Mouse (Mus musculus): ENCODE results near the gene Ccdc73.

The Ccdc73 gene

DNA sequence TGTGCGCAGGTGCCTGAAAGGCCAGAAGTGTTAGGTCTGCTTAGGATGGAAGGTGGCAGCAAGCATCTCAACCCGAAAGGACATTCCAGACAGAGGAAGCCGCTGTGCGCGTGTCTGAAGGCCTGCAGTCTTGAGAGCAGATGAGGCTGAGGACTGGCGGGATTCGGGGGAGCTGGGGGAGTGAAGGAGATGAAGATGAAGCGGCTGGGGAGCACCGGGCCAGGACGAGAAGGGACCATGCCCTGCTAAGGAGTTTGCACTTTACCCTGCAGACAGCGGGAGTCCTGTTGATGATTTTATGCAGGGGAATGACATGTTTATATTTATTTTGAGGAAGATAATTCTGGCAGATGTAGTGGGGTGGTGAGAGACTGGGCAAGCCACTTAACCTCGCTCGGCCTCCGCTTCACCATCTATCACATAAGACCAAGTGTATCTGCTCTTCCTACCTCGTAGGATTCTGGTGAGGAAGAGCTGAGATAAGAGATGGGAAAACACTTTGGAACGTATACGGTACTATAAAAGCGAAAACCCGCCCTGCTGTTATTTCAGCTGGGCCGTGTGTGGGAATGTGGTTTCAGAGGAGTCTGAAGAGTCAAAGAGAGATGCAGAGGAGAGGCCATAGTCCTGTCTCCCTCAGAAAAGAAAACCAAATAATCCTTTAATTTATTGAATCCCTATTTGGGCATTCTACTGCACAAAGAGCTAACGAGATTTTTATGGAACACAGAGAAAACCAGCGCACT lies 159.5 kb downstream of the Ccdc73 start:
- DNase-seq (ENCODE audit: low spot score in 2 of 2): no peak

DNA sequence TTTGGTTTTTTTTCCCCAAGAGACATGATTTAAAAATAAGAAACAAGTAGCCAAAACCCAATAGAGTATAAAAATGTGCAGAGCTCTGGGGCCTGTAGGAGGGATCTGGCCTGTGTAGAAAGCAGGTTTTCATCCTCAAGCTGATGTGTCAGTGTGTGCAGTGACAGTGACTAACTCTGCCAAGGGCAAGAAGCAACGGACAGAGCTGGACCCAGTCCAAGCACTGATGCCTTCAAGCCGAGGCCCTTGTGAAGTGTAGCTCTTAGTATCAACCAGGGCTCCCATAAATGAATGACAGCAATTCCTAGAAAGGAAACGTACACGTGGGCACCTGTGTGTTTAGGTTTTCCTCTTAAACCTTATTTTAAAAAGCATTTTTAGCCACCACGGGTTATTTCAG lies 161.2 kb downstream of the Ccdc73 start:
- no peak for DNase-seq (ENCODE audit: low spot score in 2 of 2)

DNA sequence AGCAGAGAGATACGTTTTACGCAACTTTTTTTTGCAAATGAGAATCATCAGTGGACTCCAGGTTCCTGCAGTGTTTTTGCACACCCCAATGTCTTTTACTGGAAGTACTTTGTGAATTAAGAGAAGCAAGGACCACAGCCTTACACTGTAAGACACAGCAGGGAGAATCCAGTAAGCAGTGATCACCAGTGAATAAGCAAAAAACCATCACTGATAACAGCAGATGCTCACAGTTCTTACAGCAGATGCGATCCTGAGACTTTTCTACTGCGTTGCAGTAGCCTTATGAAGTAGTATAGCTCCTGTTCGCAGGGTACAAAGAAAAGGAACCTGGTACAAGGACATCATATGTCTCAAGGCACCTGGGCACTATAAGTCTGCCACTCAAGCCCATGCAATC lies 162.9 kb downstream of the Ccdc73 start:
- no peak for DNase-seq (ENCODE audit: low spot score in 2 of 2)

DNA sequence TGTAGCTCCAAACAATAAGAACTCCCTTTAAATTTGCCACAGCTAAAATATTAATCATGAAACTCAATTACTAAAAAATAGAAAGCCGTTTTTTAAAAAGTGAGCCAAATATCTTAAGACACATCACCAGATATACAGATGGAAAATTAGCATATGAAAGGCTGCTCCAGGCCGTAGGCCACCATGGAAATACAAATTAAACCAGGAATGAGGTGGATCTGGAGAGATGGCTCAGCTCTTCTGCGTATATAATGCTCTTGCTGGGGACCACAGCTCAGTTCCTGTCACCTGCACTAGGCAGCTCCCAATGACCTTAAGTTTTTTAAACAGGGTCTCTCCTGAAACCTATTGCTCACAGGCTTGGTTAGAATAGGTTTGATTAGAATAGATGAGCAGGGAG lies 166.5 kb downstream of the Ccdc73 start:
- DNase-seq (ENCODE audit: low spot score in 2 of 2): no peak

DNA sequence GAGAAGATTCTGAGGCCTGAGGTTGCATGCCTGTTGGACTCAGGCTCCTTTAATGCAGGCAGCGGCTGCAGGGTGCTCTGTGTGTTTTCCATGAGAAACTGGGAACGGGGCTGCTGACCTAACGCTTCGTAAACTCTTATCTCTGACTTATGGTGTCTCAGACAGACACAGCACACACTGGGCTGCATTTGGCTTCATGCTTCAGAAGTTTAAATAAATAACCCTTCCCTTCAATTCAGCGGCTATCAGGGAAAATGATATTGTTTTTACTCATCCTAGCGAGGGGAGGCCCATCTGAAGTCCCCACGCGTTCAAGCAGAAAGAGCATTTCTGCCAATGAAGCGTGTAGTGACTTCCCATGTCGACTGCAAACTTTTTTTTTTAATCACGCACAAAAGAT lies 168.4 kb downstream of the Ccdc73 start:
- DNase-seq (ENCODE audit: low spot score in 2 of 2): no peak

DNA sequence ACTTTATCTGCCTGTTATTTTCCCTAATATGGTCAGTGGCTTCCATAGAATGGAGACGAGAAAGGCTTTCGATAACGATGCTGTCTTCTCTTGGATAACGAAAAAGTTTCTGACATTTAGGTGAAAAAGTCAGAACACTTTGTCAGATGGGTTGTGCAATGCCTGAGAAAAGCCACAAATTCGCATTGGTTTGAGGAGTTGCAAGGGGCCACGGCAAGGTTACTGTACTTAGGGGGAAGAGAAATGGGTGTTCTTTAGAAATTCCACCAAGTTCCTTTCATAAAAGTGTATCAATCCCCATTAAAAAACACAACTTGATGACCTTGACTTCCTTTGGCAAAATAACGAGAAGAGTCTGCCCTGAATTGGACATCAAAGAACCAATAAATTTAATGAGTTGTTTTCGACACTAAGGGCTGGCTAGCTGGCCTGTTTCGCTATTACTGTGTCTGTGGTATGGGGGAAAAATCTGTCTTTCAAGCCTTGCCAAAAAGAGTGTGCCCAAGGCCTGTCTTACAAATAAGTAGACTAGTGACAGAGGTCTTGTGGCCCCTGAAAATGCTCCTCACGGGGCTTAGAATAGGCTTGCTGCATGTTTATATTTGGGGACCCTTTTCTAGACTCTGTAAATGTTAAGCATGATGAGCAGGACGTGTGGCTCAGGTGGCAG lies 168.9 kb downstream of the Ccdc73 start:
- no peak for DNase-seq (ENCODE audit: low spot score in 2 of 2)

DNA sequence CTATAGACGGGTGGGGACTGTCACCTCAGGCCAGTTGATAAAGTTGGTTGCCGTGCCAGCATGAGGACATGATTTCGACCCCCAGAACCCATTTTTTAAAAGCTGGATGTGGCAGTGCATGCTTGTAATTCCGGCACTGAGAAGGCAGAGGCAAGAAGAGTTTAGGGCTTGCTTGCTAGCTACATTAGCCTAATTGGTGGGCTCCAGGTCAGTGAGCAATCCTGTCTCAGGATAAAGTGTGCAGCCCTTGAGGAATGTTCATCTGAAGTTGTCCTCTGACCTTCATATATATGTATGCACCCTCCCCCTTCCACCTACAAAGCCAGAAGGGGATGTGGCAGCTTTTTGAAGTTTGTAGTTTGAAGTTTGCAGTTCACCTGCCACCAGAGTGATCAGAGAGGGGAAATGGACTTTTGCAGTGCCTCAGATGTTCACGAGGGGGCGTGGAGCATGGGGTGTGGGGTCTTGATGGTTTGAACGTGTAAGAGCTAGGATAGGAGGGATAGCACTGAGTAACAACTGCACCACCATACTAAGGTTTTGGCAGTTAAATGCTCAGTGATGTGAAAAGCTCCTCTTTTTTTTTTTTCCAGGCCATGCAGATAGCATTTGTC lies 170.5 kb downstream of the Ccdc73 start:
- DNase-seq (ENCODE audit: low spot score in 2 of 2): no peak

DNA sequence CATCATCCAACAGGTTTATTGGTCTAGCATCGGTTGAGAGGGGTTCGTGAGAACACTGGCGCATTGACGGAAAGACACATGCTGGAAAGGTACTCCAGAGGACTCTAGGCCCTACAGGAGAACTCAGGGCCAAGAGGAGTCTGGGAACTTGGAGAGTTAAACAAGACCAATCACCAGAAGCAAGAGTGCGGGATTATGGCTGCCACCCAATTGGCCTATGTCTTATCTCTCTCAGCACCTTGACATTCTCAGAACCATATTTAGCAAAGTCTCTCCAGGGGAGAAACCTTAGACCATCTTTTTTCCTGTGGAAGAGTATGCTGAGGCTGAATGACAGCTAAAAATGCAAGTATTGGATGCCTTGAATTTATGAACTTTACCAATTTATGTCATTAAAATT lies 171.3 kb downstream of the Ccdc73 start:
- no peak for DNase-seq (ENCODE audit: low spot score in 2 of 2)

DNA sequence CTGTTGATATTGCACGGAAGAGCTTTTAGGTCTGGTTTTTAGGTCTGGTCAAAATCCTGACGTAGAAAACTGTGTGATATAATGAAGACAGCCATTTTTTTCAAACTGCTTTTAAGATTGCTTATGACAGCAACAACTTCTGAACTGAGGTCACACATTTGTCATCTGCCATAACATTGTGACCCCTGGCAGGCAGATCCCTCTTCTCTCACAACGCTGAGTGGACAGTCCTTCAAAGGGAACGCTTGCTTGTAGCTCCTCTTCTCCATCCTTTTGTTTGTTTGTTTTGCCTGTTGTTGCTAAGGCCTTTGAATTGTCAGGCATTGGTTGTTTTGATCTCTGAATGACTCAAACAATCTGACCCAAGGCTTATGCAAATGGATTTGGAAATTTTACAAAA lies 173.3 kb downstream of the Ccdc73 start:
- no peak for DNase-seq (ENCODE audit: low spot score in 2 of 2)

DNA sequence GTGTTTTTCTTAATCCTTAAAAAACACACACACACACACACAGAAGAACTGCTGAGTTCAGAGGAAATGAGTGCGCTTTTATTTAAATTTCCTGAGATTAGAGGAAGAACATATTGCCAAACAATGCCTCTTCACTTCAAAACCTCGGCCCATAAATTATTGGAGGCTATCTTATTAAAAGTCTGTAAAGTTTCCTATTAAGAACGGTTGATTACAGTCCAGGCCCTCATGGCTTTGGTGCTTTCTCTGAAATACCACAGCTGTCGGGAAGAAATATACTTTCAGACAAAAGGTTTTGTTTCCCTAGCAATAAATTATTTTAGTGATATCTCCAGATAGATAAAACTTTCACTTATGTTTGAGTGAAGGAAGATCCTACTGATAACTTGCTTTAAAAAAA lies 175.5 kb downstream of the Ccdc73 start:
- no peak for DNase-seq (ENCODE audit: low spot score in 2 of 2)

DNA sequence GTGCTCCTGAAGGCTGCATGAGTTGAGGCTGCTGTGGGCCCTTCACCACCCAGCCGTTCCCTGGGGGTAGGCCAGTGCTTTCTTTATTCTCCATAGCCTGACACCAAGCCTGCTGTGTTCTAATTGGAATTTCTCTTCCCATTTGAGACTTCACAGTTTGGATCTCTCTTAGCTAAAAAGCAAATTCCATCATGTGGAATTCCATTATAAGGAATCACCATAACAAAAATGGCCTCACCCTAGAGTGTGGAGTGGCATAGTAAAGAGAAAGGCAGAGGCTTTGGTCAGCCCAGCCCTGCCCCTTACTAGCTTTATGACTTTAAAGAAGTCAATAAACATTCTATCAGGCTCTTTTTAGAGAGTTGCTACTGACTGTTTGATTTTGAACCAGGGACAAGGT lies 180.7 kb downstream of the Ccdc73 start:
- DNase-seq (ENCODE audit: low spot score in 2 of 2): no peak

DNA sequence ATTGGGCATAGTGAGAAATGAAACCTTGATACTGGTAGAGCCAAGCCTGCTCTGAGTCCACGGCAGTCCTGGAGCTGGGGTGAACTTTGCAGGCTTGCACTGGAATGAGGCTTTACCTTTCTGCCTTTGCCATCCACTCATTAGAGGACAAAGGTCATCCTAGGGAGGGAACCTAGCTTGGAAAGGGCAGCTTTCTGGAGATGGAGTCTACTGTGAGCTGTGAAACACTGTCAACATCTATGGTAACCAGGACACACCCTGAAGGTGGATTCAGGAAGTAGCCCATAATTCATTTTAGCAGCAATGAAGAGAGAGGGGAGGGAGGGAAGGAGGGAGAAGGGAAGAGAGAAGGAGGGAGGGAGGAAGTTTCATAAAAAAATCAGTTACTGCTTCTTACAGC lies 187.9 kb downstream of the Ccdc73 start:
- no peak for DNase-seq (ENCODE audit: low spot score in 2 of 2)

DNA sequence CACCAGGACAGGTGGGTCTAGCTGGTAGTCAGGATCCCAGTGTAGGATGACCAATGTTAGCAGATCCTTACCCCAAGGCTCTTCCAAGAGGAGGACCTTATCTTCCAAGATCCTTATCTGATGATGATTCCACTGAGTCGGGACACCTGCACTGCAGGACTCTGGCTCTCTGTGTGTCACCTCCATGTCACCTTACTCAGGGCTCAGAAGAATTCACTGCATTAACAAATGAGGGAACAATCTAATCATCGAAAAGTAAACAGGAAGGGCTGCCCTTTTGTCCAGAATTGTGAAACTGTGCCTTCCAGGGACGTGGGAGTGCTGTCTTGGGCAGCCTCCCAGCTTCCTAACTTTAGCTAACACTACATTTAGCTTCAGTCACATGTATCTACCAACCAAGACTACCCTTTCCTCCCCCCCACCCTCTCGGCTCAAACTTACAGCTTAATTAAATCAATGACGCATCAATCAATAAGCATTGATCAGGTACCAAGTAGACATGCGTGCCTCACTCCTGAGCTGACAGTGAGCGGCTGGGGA lies 191.0 kb downstream of the Ccdc73 start:
- DNase-seq (ENCODE audit: low spot score in 2 of 2): no peak

DNA sequence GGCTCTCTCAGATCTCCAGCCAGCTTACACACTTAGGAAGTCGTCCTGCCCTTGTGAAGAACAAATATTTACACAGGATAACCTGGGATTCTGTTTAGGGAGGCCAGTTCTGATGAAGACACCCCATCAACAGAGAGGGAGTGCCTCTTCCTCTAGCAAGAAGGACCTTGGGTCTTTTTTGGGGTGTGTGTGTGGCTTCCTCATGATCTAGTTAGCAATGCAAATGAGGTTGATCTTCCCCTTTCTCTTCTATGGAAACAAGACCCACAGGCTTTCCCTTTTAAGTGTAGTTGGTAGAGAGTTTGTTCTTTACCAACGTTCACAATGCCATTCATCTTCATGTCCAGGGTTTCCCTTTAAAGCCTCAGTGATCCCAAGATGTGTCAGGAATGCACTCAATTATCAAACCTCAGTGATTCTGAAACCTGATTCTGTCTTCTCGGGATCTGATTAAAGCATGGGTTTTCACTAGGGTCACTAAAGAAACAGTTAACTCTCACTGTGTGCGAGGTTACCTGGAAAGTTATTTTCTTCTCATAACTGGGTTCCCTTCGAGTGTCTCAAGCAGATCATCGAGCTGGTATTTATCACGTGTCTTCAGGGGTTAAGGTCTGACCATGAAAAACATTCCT lies 195.3 kb downstream of the Ccdc73 start:
- no peak for DNase-seq (ENCODE audit: low spot score in 2 of 2)
